Mouse (Mus musculus): ENCODE measurements around the gene Armc9. TPM values are rescaled to one million over a fixed set of nuclear protein-coding genes. Genes with fewer than 3 reads are reported as not detected.

Gene Armc9
- total and polyA plus RNA-seq, 2 experiments from 2014 or later = 1.5 to 5.1 TPM

DNA sequence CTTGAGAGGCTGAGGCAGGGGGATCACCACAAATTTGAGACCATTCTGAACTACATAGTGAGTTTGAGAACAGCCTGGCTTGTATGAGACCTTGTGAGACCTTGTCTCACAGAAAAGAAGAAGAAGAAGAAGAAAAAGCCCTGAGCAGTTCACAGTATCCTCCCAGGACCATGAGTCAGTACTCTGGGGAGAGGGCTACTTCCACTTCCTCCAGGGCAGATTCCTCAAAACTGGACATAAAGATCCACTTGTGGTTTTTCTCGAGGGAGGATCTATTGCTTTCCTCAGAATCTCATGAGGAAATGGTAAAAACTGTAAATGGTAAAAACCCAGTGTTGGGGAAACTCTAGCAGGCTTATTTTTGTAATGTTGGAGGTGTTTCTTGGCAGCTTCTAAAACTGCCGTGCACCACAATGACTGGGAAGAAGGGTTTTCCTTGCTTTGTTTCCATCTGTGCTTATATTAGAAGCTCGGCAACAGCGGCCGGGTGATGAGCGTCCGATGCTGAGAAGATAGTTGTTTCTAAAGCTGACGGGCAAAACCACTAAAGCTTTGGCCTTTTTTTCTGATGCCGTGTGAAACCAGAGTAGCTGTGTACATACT lies 48.1 kb downstream of the Armc9 start:
- no peak for TF ChIP-seq EP300 (IDR thresholded peaks at IDR 0.05; ENCODE audit: low read depth)
- no peak for TF ChIP-seq CTCF (IDR thresholded peaks at IDR 0.05; ENCODE audit: low read depth)
- Histone ChIP-seq H3K27me3 (ENCODE audit: control insufficient read depth, insufficient read depth, low read length) (no peaks in the 10 kb centered on the region), H3K27ac (ENCODE audit: low read depth) (no peak overlapping the region), H3K36me3 (replicated peaks; ENCODE audit: control insufficient read depth, insufficient read depth, low read length) (peaks cover 51% of the 10 kb centered on the region), H3K4me1 (ENCODE audit: control insufficient read depth, insufficient read depth) (no peaks in the 10 kb centered on the region), H3K9me3 (replicated peaks; ENCODE audit: control insufficient read depth, low read length) (no peaks in the 10 kb centered on the region), H3K9ac (replicated peaks; ENCODE audit: low read depth, low read length) (no peak overlapping the region), H3K4me2 (ENCODE audit: low read depth, low read length) (no peak overlapping the region), H3K4me3 (ENCODE audit: low read depth, low read length) (no peak overlapping the region)
- WGBS = 71% methylated on average over 9 of the region's 9 CpGs
- ATAC-seq (ENCODE audit: insufficient read depth, low read depth) (no peak), DNase-seq (ENCODE audit: low spot score) (no peak)

DNA sequence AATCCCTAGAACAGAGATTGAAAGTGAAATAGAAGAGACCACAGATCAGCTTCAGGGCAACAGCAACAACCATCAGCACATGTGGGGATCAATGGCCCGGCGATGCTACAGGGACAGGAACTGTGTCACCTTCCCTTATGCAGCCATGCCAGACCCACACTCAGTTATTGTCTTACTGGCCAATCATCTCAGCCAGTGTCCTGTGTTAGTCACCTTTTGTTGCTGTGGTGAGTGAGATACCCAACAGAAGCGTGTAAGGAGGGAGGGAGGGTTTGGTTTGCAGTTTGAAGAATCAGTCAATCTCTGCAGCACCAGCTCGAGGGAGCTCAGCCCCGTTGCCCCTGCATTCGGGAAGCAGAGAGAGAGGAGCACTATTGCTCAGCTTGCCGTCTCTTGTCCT lies 56.1 kb downstream of the Armc9 start:
- no peaks in the 10 kb centered on the region for H3K27me3 ChIP-seq (ENCODE audit: control insufficient read depth, insufficient read depth, low read length)
- H3K9ac ChIP-seq (replicated peaks; ENCODE audit: low read depth, low read length) = no peak overlapping the region
- ATAC-seq (ENCODE audit: insufficient read depth, low read depth) (no peak), DNase-seq (ENCODE audit: low spot score) (no peak)
- WGBS = 83% methylated on average over 7 of the region's 7 CpGs
- peaks cover 16% of the 10 kb centered on the region for H3K36me3 ChIP-seq (replicated peaks; ENCODE audit: control insufficient read depth, insufficient read depth, low read length)
- no peak overlapping the region for H3K4me2 ChIP-seq (ENCODE audit: low read depth, low read length)
- H3K27ac ChIP-seq (ENCODE audit: low read depth) = no peak overlapping the region
- no peaks in the 10 kb centered on the region for H3K9me3 ChIP-seq (replicated peaks; ENCODE audit: control insufficient read depth, low read length)
- TF ChIP-seq EP300 (IDR thresholded peaks at IDR 0.05; ENCODE audit: low read depth) (no peak), CTCF (IDR thresholded peaks at IDR 0.05; ENCODE audit: low read depth) (no peak)
- H3K4me3 ChIP-seq (ENCODE audit: low read depth, low read length) = no peak overlapping the region
- H3K4me1 ChIP-seq (ENCODE audit: control insufficient read depth, insufficient read depth) = no peaks in the 10 kb centered on the region

DNA sequence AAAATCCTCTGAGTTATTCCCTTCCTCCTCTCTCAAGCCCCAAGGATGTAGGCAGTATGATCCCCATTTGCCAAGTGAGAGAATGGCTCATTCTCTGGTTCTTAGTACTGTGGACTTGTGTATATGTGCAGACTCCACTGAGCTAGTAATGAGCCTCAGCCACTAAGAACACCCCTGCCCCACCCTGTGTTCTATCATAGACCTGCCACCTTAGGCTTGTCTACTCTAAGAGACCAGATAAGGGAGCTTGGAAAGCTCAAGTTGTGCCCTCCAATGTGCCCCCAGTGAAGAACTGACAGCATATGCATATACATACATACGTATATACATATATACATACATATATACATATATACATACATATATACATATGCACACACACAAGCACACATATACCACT lies 56.9 kb downstream of the Armc9 start:
- H3K27me3 ChIP-seq (ENCODE audit: control insufficient read depth, insufficient read depth, low read length) = no peaks in the 10 kb centered on the region
- 91% methylated on average over 1 of the region's 1 CpGs for WGBS
- no peak overlapping the region for H3K27ac ChIP-seq (ENCODE audit: low read depth)
- no peak overlapping the region for H3K4me3 ChIP-seq (ENCODE audit: low read depth, low read length)
- TF ChIP-seq CTCF (IDR thresholded peaks at IDR 0.05; ENCODE audit: low read depth) = no peak
- TF ChIP-seq EP300 (IDR thresholded peaks at IDR 0.05; ENCODE audit: low read depth) = no peak
- H3K36me3 ChIP-seq (replicated peaks; ENCODE audit: control insufficient read depth, insufficient read depth, low read length) = peaks cover 16% of the 10 kb centered on the region
- H3K4me1 ChIP-seq (ENCODE audit: control insufficient read depth, insufficient read depth) = no peaks in the 10 kb centered on the region
- no peaks in the 10 kb centered on the region for H3K9me3 ChIP-seq (replicated peaks; ENCODE audit: control insufficient read depth, low read length)
- H3K9ac ChIP-seq (replicated peaks; ENCODE audit: low read depth, low read length) = no peak overlapping the region
- ATAC-seq (ENCODE audit: insufficient read depth, low read depth) (no peak), DNase-seq (ENCODE audit: low spot score) (no peak)
- no peak overlapping the region for H3K4me2 ChIP-seq (ENCODE audit: low read depth, low read length)

DNA sequence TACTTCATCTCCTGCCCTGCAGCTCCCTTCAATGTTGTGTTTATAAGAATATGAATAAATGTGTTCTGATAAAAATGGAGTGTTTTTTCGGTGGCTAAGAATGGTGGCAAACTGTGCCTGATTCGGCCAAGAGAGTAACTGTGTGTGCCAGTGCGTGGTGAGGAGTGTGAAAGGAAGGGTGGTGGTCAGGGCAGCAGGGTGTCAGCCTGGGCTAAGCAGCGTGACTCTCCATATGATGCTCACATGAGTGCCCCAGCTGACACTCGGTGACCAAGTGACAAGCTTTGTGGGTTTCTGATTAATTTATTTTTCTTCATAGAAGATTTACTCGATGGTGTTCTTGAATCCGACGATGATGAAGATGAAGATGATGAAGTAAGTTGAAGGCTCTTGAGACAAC lies 58.2 kb downstream of the Armc9 start:
- no peaks in the 10 kb centered on the region for H3K4me1 ChIP-seq (ENCODE audit: control insufficient read depth, insufficient read depth)
- H3K36me3 ChIP-seq (replicated peaks; ENCODE audit: control insufficient read depth, insufficient read depth, low read length) = peaks cover 16% of the 10 kb centered on the region
- no peaks in the 10 kb centered on the region for H3K27me3 ChIP-seq (ENCODE audit: control insufficient read depth, insufficient read depth, low read length)
- ATAC-seq (ENCODE audit: insufficient read depth, low read depth) (no peak), DNase-seq (ENCODE audit: low spot score) (no peak)
- 87% methylated on average over 8 of the region's 8 CpGs for WGBS
- H3K4me2 ChIP-seq (ENCODE audit: low read depth, low read length) = no peak overlapping the region
- H3K9ac ChIP-seq (replicated peaks; ENCODE audit: low read depth, low read length) = no peak overlapping the region
- H3K4me3 ChIP-seq (ENCODE audit: low read depth, low read length) = no peak overlapping the region
- no peak overlapping the region for H3K27ac ChIP-seq (ENCODE audit: low read depth)
- no peaks in the 10 kb centered on the region for H3K9me3 ChIP-seq (replicated peaks; ENCODE audit: control insufficient read depth, low read length)
- no peak for TF ChIP-seq CTCF (IDR thresholded peaks at IDR 0.05; ENCODE audit: low read depth)
- no peak for TF ChIP-seq EP300 (IDR thresholded peaks at IDR 0.05; ENCODE audit: low read depth)

DNA sequence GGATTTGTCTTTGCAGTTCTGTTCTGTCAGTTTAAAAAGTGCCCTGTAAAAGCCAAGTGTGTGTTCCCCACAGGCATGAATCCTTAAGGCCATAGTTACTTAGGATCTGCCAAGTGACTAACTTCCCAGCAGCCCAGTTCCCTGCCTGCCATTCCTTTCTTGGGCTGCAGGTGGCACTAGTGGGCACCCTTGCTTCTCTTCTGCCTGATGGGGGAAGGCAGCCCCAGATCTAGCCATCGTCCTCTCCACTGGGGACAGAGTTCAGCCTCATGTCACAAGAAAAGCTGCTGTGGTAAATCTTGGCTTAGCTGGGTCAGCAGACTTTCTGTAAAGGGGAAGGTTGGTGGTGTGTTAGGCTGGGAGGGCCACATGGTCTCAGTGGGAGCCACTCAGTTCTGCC lies 59.6 kb downstream of the Armc9 start:
- Histone ChIP-seq H3K36me3 (replicated peaks; ENCODE audit: control insufficient read depth, insufficient read depth, low read length) (peaks cover 8% of the 10 kb centered on the region), H3K27ac (ENCODE audit: low read depth) (no peak overlapping the region), H3K4me3 (ENCODE audit: low read depth, low read length) (no peak overlapping the region), H3K27me3 (ENCODE audit: control insufficient read depth, insufficient read depth, low read length) (no peaks in the 10 kb centered on the region), H3K9me3 (replicated peaks; ENCODE audit: control insufficient read depth, low read length) (no peaks in the 10 kb centered on the region; the same call in 1 of the 2 replicates), H3K9ac (replicated peaks; ENCODE audit: low read depth, low read length) (no peak overlapping the region), H3K4me2 (ENCODE audit: low read depth, low read length) (no peak overlapping the region), H3K4me1 (ENCODE audit: control insufficient read depth, insufficient read depth) (no peaks in the 10 kb centered on the region)
- ATAC-seq (ENCODE audit: insufficient read depth, low read depth) (peak; percentile 41; the same call in 1 of the 2 replicates), DNase-seq (ENCODE audit: low spot score) (peak; percentile 45)
- TF ChIP-seq EP300 (IDR thresholded peaks at IDR 0.05; ENCODE audit: low read depth) = no peak
- TF ChIP-seq CTCF (IDR thresholded peaks at IDR 0.05; ENCODE audit: low read depth) = peak; percentile 95
- WGBS = 0% methylated on average over 1 of the region's 1 CpGs

- WGBS = 81% methylated on average over 1 of the region's 1 CpGs
- Histone ChIP-seq H3K36me3 (replicated peaks; ENCODE audit: control insufficient read depth, insufficient read depth, low read length) (peaks cover 4% of the 10 kb centered on the region; the same call in 1 of the 2 replicates), H3K4me1 (ENCODE audit: control insufficient read depth, insufficient read depth) (no peaks in the 10 kb centered on the region), H3K9ac (replicated peaks; ENCODE audit: low read depth, low read length) (no peak overlapping the region), H3K4me3 (ENCODE audit: low read depth, low read length) (no peak overlapping the region), H3K27ac (ENCODE audit: low read depth) (no peak overlapping the region), H3K9me3 (replicated peaks; ENCODE audit: control insufficient read depth, low read length) (no peaks in the 10 kb centered on the region; the same call in 1 of the 2 replicates), H3K4me2 (ENCODE audit: low read depth, low read length) (no peak overlapping the region), H3K27me3 (ENCODE audit: control insufficient read depth, insufficient read depth, low read length) (no peaks in the 10 kb centered on the region)
- TF ChIP-seq CTCF (IDR thresholded peaks at IDR 0.05; ENCODE audit: low read depth) (no peak), EP300 (IDR thresholded peaks at IDR 0.05; ENCODE audit: low read depth) (no peak)
- ATAC-seq (ENCODE audit: insufficient read depth, low read depth) = no peak
- no peak for DNase-seq (ENCODE audit: low spot score)
Observed at GRCm38 (mm10) chr1:86215297-86215696, 60.7 kb downstream of the Armc9 start.
